Mouse (Mus musculus): Measurements from ENCODE around the gene Mpp2.

- TF ChIP-seq CTCF (conservative IDR thresholded peaks at IDR 0.05; ENCODE audit: insufficient read depth, insufficient read length, low read depth, low read length) (no peak), POLR2A (IDR thresholded peaks at IDR 0.05; ENCODE audit: low read depth, low read length) (no peak)
Observed at GRCm38 (mm10) chr11:102044691-102045212, 43.6 kb downstream of the Mpp2 start.
